Mouse (Mus musculus) kidney, adult 2 months (tissue): ENCODE measurements at regions not wholly inside any gene's neighbourhood (a gene's known extent, or its start where the extent isn't known, plus 50 kb on each side); places are given as distances from the start of the nearest gene placed in this dataset.

Experiments used
- CTCF ChIP-seq: fragments of 200-500 bp; conservative IDR thresholded peaks from 2 replicates; pipeline ENCODE4 v1.5.1; 2011; ENCODE audit warnings: low read depth, mild to moderate bottlenecking, control low read depth, low read length, moderate library complexity, mixed read lengths; ENCODE audit not compliant: insufficient read depth, insufficient read length
- POLR2A ChIP-seq: fragments of 200-500 bp; IDR thresholded peaks from one replicate; pipeline ENCODE4 v1.6.1; 2011; ENCODE audit warnings: low read depth, low read length, control low read depth

- TF ChIP-seq POLR2A (no peak), CTCF (no peak)
These were observed 80.4 kb downstream of the Sox11 start for GRCm38 (mm10) chr12:27261965-27262364.
